Mouse (Mus musculus): ENCODE measurements around the gene Tcp10a. TPM values are rescaled to one million over a fixed set of nuclear protein-coding genes. Genes with fewer than 3 reads are reported as not detected.
"Not testable (repeated sequence)": the region's sequence is repeated elsewhere in the genome, so short reads cannot be mapped to it uniquely, and the experiment has no call there.

Tcp10a gene
- total RNA-seq, 1 experiment from 2014 or later: not detected

GRCm38 (mm10) chr17:7366265-7366664 is 41.8 kb downstream of the Tcp10a start:
- ATAC-seq (ENCODE audit: extremely low read depth, insufficient number of reproducible peaks, low FRiP score, poor library complexity, severe bottlenecking): not testable (repeated sequence)

GRCm38 (mm10) chr17:7366676-7367374 is 42.4 kb downstream of the Tcp10a start:
- not testable (repeated sequence) for ATAC-seq (ENCODE audit: extremely low read depth, insufficient number of reproducible peaks, low FRiP score, poor library complexity, severe bottlenecking)

- ATAC-seq (ENCODE audit: extremely low read depth, insufficient number of reproducible peaks, low FRiP score, poor library complexity, severe bottlenecking): not testable (repeated sequence)
These were observed 45.0 kb downstream of the Tcp10a start for GRCm38 (mm10) chr17:7369401-7369800.

GRCm38 (mm10) chr17:7371879-7372278 is 47.4 kb downstream of the Tcp10a start, which contains the start of gene Gm49630:
TSS of gene Gm49630 (minus strand) at chr17:7371979.
- not testable (repeated sequence) for ATAC-seq (ENCODE audit: extremely low read depth, insufficient number of reproducible peaks, low FRiP score, poor library complexity, severe bottlenecking)

GRCm38 (mm10) chr17:7376951-7377700 is 52.7 kb downstream of the Tcp10a start:
- ATAC-seq (ENCODE audit: extremely low read depth, insufficient number of reproducible peaks, low FRiP score, poor library complexity, severe bottlenecking): not testable (repeated sequence)

GRCm38 (mm10) chr17:7377907-7378306 is 53.5 kb downstream of the Tcp10a start:
- not testable (repeated sequence) for ATAC-seq (ENCODE audit: extremely low read depth, insufficient number of reproducible peaks, low FRiP score, poor library complexity, severe bottlenecking)

GRCm38 (mm10) chr17:7382711-7383110 is 58.3 kb downstream of the Tcp10a start:
- not testable (repeated sequence) for ATAC-seq (ENCODE audit: extremely low read depth, insufficient number of reproducible peaks, low FRiP score, poor library complexity, severe bottlenecking)

- not testable (repeated sequence) for ATAC-seq (ENCODE audit: extremely low read depth, insufficient number of reproducible peaks, low FRiP score, poor library complexity, severe bottlenecking)
These were observed 59.0 kb downstream of the Tcp10a start for GRCm38 (mm10) chr17:7383167-7384143.

GRCm38 (mm10) chr17:7385364-7385763 is 60.9 kb downstream of the Tcp10a start, which contains the start of gene Unc93a2:
TSS of gene Unc93a2 (minus strand) at chr17:7385464.
- ATAC-seq (ENCODE audit: extremely low read depth, insufficient number of reproducible peaks, low FRiP score, poor library complexity, severe bottlenecking): not testable (repeated sequence)

GRCm38 (mm10) chr17:7386016-7386415 is 61.6 kb downstream of the Tcp10a start:
- ATAC-seq (ENCODE audit: extremely low read depth, insufficient number of reproducible peaks, low FRiP score, poor library complexity, severe bottlenecking): not testable (repeated sequence)

GRCm38 (mm10) chr17:7388341-7388957 is 64.0 kb downstream of the Tcp10a start:
- not testable (repeated sequence) for ATAC-seq (ENCODE audit: extremely low read depth, insufficient number of reproducible peaks, low FRiP score, poor library complexity, severe bottlenecking)

GRCm38 (mm10) chr17:7388958-7389356 is 64.5 kb downstream of the Tcp10a start:
- ATAC-seq (ENCODE audit: extremely low read depth, insufficient number of reproducible peaks, low FRiP score, poor library complexity, severe bottlenecking): not testable (repeated sequence)

GRCm38 (mm10) chr17:7389898-7390297 is 65.5 kb downstream of the Tcp10a start:
- not testable (repeated sequence) for ATAC-seq (ENCODE audit: extremely low read depth, insufficient number of reproducible peaks, low FRiP score, poor library complexity, severe bottlenecking)

- not testable (repeated sequence) for ATAC-seq (ENCODE audit: extremely low read depth, insufficient number of reproducible peaks, low FRiP score, poor library complexity, severe bottlenecking)
These were observed 70.7 kb downstream of the Tcp10a start for GRCm38 (mm10) chr17:7395116-7395515.

Other genes starting within 250 kb of the Tcp10a start
- 9.5 and 9.7 TPM in 2 replicates for gene Rps6ka2, start 154.5 kb upstream of the Tcp10a start, total RNA-seq (2017)
- gene Ttll2, start 28.1 kb downstream of the Tcp10a start, total RNA-seq (2017): not detected in 2 replicates
- gene Gm49630, start 47.3 kb downstream of the Tcp10a start, total RNA-seq (2017): not detected in 2 replicates
- gene Unc93a2, start 60.8 kb downstream of the Tcp10a start, total RNA-seq (2017): 0.37 TPM in 1 of 2 replicates, not detected in the other

Measured in neutrophil, adult 5-6 weeks (primary cell).